Mouse (Mus musculus): ENCODE results near the gene Nsg2. TPM values are rescaled to one million over a fixed set of nuclear protein-coding genes. Genes with fewer than 3 reads are reported as not detected.
"Not testable (repeated sequence)": the region's sequence is repeated elsewhere in the genome, so short reads cannot be mapped to it uniquely, and the experiment has no call there.

Nsg2 gene
- total RNA-seq (2015; ENCODE audit: low replicate concordance) (0.72 TPM in 1 of 2 replicates, not detected in the other), total RNA-seq (2017; ENCODE audit: low replicate concordance) (0.90 TPM in 1 of 2 replicates, not detected in the other)

DNA sequence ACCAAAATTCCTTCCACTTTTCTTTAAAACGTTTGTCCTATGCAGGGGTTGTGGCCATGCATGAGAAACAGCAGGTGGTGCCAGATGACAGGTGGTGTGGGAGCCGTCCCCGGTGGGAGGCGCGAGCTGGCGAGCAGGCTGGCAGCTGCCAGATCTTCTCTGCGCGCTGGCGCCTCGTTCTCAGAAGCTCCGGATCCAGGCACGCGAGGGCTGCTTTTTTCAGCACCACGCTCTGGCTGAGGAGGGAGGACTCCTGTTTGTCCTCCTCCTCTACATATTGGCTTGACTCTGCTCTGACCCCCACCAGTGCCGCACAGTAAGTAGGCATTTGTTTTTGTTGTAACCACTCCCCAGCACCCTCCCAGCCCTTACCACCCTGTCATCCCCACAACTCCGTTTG, at the start of gene Nsg2:
Nsg2 (plus strand) TSS at position 183 of the 400 bp plus-strand sequence.
- no peak for ATAC-seq (replicated peaks; ENCODE audit: low FRiP score, poor library complexity, severe bottlenecking)

DNA sequence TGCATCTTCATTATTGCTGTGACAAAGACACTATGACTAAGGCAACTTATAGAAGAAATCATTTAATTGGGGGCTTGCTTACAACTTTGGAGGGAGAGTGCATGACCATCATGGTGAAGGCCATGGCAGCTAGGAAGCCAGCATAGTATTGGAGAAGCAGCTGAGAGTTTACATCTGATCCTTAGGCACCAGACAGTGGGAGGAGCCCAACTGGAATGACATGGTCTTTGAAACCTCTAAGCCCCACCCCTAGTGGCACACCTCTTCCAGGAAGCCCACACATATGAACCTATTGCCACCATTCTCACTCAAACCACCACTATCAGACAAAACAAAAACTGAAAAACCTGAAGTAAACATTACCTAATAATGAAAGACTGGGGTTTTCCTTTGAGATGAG, 40.2 kb upstream of the Nsg2 start:
- no peak for ATAC-seq (replicated peaks; ENCODE audit: low FRiP score, poor library complexity, severe bottlenecking)

DNA sequence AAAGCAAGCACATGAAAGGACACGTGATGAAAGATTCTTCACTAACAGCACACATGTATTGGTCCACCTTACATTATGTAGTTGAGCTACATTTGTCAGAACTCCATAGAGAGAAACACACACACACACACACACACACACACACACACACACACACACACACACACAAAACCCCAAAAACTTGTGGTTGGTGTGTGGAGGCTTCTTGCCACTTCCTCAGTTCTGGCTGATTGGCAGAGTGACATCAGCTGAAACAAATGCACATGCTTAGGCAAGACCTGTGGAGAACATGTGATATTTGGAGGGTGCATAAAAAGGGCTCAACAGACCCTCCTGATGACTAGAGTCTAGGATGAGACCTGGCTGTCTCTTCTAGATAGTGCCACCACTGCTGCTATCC, 36.3 kb upstream of the Nsg2 start:
- no peak for ATAC-seq (replicated peaks; ENCODE audit: low FRiP score, poor library complexity, severe bottlenecking)

DNA sequence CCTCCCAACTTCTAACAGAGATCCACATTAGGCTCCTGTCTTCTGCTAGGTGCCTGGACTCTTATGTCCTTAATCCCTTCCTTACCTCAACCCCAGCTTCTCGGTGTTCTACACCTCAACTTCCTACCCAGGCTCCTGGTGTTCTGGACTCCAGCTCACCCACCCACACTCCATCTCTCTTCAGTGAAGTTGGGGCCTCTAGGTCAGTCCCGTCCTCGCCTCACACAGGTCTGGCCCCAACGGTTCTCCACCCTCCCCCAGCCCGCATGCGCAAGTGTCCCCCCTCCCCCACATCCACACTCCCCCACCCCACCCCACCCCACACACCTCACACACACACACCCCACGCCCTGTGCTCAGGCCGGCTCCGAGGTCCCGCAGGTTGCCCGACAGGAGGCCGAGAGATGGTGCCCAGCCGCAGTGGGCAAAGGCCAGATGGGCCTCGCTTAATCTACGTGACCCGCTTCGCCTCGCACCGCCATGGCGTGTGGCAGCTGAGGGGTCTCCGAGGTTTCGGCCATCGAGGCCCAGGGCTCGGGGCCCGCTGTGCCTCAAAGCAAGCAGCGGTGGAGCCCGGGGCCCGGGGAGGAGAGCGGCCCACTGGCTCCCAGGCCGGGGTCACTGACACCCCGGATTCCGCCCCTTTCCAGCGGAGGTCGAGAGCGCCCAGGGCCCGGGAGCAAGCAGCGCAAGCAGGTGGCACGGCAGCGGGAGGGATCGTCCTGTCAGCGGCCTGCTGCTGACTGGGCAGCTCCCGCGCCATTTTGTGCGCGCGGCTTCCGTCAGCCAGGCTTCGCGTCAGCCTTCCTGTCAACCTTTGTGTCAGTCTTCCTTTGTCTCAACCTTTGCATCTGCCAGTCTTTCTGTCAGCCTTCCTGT, 34.8 kb upstream of the Nsg2 start, which contains the start of gene 4930524B15Rik:
4930524B15Rik (plus strand) TSS at position 337 of the 879 bp plus-strand sequence.
- no peak for ATAC-seq (replicated peaks; ENCODE audit: low FRiP score, poor library complexity, severe bottlenecking)

DNA sequence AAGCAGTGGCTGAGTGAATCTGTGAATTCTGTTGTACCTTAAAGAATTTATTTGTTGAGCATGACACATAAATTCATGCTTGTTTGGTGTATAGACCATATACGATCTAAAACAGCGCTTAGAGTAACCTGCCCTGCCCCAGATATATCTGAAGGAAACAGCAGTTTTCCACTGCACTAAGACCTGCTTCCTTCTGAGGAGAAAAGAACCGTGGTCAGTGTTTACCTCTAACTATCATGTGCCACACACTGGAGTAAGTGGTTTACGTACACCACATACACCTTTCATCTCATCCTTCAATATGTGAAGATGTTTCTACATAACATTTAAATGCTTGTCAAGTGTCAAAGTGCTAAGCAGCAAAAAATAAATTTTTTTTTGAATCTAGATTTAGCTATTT, 26.1 kb upstream of the Nsg2 start:
- ATAC-seq (replicated peaks; ENCODE audit: low FRiP score, poor library complexity, severe bottlenecking): no peak

DNA sequence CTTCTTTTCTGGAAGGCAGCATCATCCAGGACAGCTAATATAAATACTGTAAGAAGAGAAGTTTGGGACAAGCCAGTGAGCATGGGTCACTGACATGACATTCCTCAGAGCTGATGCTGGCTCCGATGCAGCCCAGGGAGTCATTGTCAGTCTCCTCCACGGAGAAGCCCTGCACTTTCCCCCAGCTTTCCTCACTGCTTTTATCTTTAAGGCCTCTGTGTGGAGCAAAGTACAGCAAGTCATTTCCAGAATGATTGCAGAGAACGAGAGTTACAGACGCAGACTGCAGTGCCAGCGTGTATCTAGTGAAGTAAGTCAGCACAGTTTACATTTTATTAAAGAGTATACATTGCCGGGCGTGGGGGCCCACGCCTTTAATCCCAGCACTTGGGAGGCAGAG, 25.4 kb upstream of the Nsg2 start:
- ATAC-seq (replicated peaks; ENCODE audit: low FRiP score, poor library complexity, severe bottlenecking): no peak

DNA sequence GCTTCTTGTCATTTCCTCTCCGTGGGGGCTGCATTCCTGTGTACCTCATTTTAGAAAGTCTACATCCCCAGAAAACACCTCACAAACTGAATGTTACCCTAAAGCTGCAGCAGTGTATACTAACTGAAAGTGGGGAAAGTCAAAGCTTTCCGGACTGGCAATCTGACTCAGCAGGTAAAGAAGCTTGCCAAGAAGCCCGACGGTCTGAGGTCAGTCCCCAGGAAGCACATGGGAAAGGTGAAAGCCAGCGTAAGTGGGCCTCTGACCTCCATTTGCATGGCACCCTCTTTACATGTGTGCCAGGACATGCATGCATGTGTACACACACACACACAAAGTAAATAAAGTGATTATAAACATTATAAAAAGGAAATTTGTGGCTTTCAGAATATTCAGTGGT, 24.6 kb upstream of the Nsg2 start:
- ATAC-seq (replicated peaks; ENCODE audit: low FRiP score, poor library complexity, severe bottlenecking): no peak

DNA sequence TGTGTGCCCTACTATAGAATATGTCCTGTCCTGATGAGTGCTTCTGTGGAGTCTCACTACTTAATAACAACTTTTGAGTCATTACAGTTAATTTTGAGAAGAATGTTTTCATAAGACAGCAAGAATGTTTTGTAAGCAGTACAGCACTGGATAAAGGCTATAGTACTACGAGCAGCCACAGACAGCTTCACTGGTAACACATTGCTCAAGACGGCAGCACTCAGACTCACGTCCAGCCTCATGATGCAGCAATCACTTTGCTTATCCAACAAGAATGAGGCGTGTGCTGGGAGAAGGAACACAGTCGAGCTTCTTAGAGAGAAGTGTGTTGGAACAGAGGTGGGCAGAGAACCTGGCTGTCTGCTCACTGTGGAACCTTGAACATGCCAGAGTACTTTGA, 24.1 kb upstream of the Nsg2 start:
- no peak for ATAC-seq (replicated peaks; ENCODE audit: low FRiP score, poor library complexity, severe bottlenecking)

DNA sequence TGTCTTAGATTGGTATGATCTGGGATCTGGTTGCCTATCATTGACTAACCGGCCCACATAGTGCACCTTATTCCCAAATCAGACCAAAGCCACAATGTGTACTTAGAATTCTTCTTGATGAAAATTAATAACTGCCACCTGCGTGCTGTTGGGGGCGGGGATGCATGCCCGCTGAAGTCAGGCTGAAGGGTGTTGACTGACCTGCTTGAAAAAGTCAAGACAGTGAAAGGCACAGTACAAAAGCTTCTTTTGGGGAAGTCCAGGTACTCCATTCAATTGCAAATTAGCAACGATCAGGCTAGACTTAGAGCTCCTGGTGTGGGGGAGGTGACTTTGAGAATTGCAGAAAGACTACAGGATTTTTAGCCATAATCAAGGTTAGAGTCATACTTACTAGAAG, 20.2 kb upstream of the Nsg2 start:
- ATAC-seq (replicated peaks; ENCODE audit: low FRiP score, poor library complexity, severe bottlenecking): not testable (repeated sequence)

DNA sequence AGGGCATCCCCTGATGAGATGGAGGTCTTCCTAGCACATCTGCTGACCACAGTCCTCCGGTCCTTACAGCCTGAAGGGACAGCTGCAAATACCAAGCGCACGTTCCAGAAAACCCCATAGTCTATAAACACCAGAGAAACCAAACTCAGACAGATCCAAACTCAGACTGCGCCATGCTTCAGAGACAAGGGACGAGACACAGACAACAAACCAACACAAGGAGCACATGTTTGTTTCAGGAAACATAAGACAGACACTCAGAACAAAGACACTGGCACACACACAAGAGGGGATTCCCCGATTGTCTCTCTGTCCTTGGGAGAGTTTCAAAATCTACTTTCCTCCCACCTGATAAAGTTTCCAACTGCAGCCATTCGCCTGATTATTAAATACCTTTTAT, 18.4 kb upstream of the Nsg2 start:
- no peak for ATAC-seq (replicated peaks; ENCODE audit: low FRiP score, poor library complexity, severe bottlenecking)

DNA sequence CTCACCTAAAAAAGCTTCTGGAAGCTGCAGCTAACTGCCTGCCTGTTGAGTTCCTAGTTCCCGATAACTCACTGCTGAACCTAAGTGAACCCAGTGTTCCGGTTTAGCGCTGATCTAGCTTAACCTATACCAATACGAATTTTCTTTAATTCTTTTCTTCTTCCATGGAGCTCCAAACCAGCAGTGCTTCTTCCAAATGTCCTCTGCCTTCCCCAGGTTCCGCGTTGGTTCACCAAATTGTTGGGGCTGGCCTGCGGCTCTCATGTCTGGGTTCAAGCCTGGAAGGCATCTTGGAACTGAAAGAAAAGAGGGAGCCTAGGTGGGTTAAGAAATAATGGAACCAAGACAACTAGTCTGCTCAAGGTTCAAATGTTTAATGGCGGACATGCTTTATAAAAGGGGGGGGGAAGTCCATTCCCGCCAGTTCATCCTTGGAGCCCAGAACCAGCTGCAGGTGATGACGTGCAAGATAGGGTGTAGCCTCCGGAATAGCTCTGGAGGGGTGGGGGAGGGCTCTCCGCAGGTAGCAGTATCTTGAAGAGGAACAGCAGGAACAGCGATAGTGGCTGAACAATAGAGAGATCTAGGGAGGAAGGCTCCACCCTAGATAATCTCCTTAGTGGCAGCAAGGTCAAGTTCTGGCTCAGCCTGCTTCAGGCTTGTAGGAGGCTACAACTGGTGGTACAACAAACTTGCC, 17.9 kb upstream of the Nsg2 start:
- not testable (repeated sequence) for ATAC-seq (replicated peaks; ENCODE audit: low FRiP score, poor library complexity, severe bottlenecking)

DNA sequence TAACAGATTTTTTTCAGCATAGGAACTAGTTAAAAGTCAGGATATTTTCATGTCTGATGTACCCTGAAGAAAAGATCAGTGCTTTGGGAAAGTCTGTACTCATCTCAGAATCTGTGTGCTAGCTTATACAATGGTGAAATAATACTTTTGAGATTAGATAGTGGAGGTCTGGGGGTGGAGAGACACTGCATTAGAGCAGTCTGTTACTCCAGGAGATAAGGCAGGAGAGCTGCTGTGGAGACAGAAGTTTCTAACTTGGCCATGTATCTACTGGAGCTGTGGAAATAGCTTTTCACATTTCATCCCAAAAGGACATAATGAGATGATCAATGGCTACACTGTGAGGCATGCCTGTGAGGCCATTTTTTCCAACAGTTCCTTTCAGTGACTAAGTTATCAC, 17.0 kb upstream of the Nsg2 start:
- no peak for ATAC-seq (replicated peaks; ENCODE audit: low FRiP score, poor library complexity, severe bottlenecking)

DNA sequence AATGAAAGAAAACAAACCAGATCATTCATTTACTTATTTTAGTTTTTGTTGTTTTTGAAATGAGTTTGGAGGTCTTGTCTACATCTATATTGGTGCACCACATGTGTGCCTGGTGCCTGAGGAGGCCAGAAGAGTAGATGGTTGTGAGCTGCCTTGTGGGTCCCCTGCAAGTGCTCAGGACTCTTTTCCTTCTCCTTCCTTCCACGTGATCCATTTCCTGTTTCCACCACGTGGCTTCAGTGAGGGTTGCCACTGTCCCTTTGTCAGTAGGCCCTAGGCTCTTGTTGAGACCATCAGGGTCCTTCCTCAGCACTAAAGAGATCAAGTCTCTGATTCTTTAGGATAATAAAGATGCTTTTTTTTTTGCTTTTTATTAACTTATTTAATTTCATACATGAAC, 15.5 kb upstream of the Nsg2 start:
- ATAC-seq (replicated peaks; ENCODE audit: low FRiP score, poor library complexity, severe bottlenecking): no peak

DNA sequence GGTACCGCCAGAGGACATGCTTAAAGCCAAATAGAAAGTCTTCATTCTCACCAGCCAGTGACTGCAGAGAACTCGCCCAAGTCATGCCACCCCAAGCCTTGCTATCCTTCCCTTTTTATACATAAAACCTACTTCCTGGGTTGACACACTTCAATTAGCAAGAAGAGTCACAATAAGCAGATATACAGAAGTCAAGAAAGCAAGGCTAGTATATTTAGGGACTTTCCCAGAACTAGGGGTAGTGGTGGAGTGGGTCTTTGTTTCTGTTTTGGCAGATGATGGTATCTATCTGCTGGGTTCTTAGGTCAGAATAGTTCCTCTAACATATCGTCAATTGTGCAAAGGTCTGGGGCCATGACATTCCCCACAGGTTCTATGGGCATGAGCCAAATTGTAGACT, 7.7 kb upstream of the Nsg2 start:
- no peak for ATAC-seq (replicated peaks; ENCODE audit: low FRiP score, poor library complexity, severe bottlenecking)

DNA sequence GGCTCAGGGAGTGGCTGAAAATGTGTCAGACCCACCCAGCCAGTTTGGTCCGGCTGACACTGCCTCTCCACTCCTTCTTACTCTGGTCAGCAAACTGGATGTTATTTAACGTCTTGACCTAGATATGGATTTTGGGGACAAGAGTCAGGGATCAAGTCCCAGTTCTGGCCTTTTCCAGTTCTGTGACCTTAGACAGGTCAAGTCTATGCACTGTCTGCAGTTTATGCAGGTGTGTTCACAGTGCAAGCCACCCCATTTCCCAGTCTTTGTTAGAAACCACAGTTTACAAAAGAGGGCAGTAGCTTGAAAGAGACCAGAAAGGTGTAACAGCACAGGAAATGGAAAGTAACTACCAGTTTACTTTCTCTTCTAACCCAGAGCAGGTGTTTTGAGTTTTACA, 547 bp upstream of the Nsg2 start:
- ATAC-seq (replicated peaks; ENCODE audit: low FRiP score, poor library complexity, severe bottlenecking): no peak

DNA sequence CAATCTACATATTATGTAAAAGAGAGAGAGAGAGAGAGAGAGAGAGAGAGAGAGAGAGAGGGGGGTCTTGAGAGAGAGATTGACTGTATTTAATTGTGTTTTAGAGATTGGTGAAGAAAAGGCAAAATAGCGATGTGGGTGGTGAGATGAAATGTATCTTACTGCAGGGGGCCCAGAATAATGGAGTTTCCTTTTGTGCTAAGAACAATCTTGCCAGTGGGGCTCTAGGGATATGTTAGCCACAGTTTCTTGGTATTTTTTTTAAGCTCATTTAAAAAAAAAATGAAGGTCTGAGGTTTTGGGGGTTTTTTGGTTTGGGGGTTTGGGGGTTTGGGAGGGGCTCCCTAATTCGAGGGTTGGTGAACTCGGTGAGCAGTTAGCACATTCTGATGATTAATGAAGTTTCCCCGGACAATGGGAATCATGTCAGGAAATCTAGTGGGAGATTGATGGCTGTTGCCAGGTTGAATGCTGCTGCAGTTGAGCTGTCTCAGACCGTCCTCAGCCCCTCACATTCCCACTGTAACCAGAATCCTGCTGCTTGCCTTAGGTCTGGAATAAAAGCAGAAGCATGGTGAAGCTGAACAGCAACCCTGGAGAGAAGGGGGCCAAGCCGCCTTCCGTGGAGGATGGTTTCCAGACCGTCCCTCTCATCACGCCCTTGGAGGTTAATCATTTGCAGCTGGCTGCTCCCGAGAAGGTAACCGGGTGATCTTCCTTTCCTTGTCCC, 1.1 kb downstream of the Nsg2 start:
- no peak for ATAC-seq (replicated peaks; ENCODE audit: low FRiP score, poor library complexity, severe bottlenecking)

DNA sequence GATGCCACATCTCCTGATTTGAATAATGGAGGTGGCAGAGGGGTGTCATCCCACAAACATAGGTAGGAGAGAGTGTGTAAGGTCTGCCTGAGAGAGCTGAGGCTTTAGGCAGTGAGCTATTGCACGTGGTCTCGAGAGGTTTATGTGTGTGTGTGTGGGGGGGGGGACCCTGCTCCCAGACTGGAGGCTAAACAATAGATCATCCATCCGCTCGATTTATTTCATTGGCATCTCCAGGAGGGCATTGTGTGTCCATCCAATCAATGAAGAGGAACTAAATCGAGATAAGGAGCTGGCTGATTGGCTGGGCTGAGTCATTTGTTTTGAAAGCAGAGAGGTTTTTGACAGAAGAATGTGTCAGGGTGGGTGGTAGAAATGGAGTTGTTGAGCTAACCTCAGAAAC, 2.4 kb downstream of the Nsg2 start:
- no peak for ATAC-seq (replicated peaks; ENCODE audit: low FRiP score, poor library complexity, severe bottlenecking)

DNA sequence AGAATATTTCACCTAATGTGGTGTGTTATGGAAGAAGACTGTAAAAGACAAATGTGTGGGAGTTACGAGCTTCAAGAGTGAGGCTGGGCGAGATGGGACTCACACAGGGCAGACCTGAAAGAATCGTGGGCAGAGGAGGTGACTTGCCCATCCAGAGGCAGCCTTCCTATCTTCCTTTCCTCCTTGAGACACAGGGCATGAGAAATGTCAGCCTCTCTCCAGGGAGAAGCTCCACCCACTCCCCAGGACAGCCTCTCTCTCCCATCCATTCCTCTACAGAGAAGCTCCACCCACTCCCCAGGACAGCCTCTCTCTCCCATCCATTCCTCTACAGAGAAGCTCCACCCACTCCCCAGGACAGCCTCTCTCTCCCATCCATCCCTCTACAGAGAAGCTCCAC, 7.8 kb downstream of the Nsg2 start:
- not testable (repeated sequence) for ATAC-seq (replicated peaks; ENCODE audit: low FRiP score, poor library complexity, severe bottlenecking)

DNA sequence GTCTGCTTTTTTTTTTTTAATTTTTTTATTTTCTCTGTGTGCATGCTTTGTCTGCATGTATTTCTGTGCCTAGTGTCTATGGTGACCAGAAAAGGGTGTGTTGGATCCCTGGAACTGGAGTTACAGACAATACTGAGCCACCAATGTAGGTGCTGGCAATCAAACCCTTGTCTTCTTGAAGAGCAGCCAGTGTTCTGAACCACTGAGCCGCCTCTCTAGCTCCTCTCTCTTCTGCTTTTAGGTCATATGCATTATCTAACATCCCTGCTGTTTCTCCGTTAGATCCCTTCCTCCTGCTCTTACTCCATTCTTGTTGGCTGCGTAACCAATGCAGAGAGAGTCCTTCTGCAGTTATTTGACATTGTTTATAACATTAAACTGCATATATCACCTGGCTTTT, 8.6 kb downstream of the Nsg2 start:
- ATAC-seq (replicated peaks; ENCODE audit: low FRiP score, poor library complexity, severe bottlenecking): no peak

DNA sequence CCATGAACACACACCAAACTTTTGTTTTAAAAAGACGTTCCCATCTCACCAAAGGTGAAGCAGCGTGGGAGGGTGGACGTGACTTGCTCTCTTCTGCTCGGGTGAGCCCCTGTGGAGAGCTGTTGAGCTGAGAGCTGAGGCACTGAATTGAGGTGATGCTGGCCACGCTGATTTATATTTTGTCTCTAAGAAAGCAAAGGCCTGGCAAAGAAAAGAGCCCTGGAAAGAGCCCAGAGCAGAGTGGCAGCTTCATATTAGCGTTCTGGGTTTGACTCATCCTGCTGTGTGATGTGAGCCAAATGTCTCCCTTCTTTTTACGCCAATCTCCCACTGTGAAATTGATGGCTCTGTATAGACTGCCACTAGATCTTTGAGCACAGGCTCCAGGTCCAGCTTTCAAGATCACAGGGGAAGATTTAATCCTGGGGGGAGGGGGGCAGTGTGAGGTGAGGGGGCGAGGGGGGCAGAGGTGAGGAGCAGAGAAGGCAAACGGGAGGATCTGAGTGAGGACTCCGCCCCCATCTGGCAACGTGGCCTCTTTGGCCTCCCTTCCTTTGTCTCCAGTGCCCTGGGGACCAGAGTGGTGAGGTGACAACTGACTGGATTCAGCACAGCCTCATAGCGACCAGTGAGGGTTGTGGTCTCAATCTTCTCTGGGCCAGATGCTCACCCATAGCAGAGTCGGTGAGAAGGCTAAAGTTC, 9.8 kb downstream of the Nsg2 start:
- no peak for ATAC-seq (replicated peaks; ENCODE audit: low FRiP score, poor library complexity, severe bottlenecking)
